Mouse (Mus musculus) liver, embryonic 14.5 days (tissue): ENCODE data around the gene Crisp2. TPM values are rescaled to one million over a fixed set of nuclear protein-coding genes. Genes with fewer than 3 reads are reported as not detected.

Source experiments
- ATAC-seq: fragments of 200-750 bp; cut with Nextera tagmentation; 2 replicates; pipeline ENCODE4 v1.8.0; 2017; ENCODE audit warnings: moderate number of reproducible peaks, mild to moderate bottlenecking, moderate library complexity; ENCODE audit not compliant: insufficient read depth
- DNase-seq, 3 experiments: peaks; one replicate each; pipeline ENCODE4 v3.0.0-alpha.2; 2012 to 2013; ENCODE audit warnings: low read depth in 3 of 3, low spot score in 3 of 3
- H3K27ac ChIP-seq: fragments of 300-500 bp; sonication (generic); 2 replicates; pipeline ENCODE4 v1.5.1; 2014; ENCODE audit warnings: moderate library complexity, mild to moderate bottlenecking, control low read depth, inconsistent platforms
- H3K27me3 ChIP-seq: fragments of 300-500 bp; sonication (generic); 2 replicates; pipeline ENCODE4 v1.6.1; 2014; ENCODE audit warnings: mild to moderate bottlenecking, low read length, moderate library complexity; ENCODE audit not compliant: control insufficient read depth, insufficient read depth
- H3K36me3 ChIP-seq: fragments of 300-500 bp; sonication (generic); replicated peaks from 2 replicates; pipeline ENCODE4 v1.6.1; 2014; ENCODE audit warnings: low read depth; ENCODE audit not compliant: control insufficient read depth, insufficient read depth
- H3K4me1 ChIP-seq, 2 experiments: fragments of 200-500 bp in 1 of 2; fragments of 300-500 bp in 1 of 2; sonication (generic) in 1 of 2; replicated peaks; 2 replicates each; pipeline ENCODE4 v1.6.1; 2012 to 2014; ENCODE audit warnings: antibody characterized with exemption in 1 of 2, inconsistent platforms in 1 of 2, low read length in 1 of 2; ENCODE audit not compliant: control insufficient read depth in 2 of 2, insufficient read depth in 2 of 2
- H3K4me2 ChIP-seq: fragments of 300-500 bp; sonication (generic); 2 replicates; pipeline ENCODE4 v1.6.1; 2014; ENCODE audit warnings: low read depth, mild to moderate bottlenecking, control low read depth, moderate library complexity
- H3K4me3 ChIP-seq, 2 experiments: fragments of 200-500 bp in 1 of 2; fragments of 300-500 bp in 1 of 2; sonication (generic) in 1 of 2; 2 replicates each; pipeline ENCODE4 v1.5.1; 2012 to 2014; ENCODE audit warnings: low read depth in 2 of 2, low read length in 2 of 2, mild to moderate bottlenecking in 2 of 2, control low read depth in 1 of 2, inconsistent platforms in 1 of 2, moderate library complexity in 1 of 2; ENCODE audit not compliant: insufficient read depth in 1 of 2
- H3K9ac ChIP-seq: fragments of 300-500 bp; sonication (generic); replicated peaks from 2 replicates; pipeline ENCODE4 v1.6.1; 2014; ENCODE audit warnings: mild to moderate bottlenecking, control low read depth, moderate library complexity
- H3K9me3 ChIP-seq: fragments of 300-500 bp; sonication (generic); 2 replicates; pipeline ENCODE4 v1.6.1; 2016; ENCODE audit warnings: low read length, mixed read lengths; ENCODE audit not compliant: control insufficient read depth
- CTCF ChIP-seq: IDR thresholded peaks from 2 replicates; pipeline ENCODE4 v1.5.1; 2016; ENCODE audit warnings: antibody characterized with exemption, low read depth, control low read depth
- EP300 ChIP-seq: IDR thresholded peaks from 2 replicates; pipeline ENCODE4 v1.6.1; 2016; ENCODE audit warnings: antibody characterized with exemption, low read depth
- WGBS: fragments of 180-500 bp; shearing (Covaris S2); extraction: QIAGEN DNeasy Blood & Tissue Kit; methylation state at CpG from one replicate; pipeline ENCODE4 v1.1.7; 2014; ENCODE audit not compliant: insufficient replicate concordance; 5-methylcytosine and 5-hydroxymethylcytosine counted together
- polyA plus RNA-seq, 2 experiments: library from polyadenylated mRNA; depleted of rRNA in 1 of 2; stranded (reverse) in 1 of 2; unstranded in 1 of 2; fragments of >200 nt; fragmentation: Nextera tagmentation in 1 of 2; extraction: Ambion mirVana in 1 of 2; gene quantifications; 2 replicates each; pipeline versions ENCODE4 v1.2.1 to v1.2.3; 2012 to 2014

Crisp2 gene
- polyA plus RNA-seq (2012; rRNA removed) (0.11 and 0.22 TPM in 2 replicates), polyA plus RNA-seq (2014; fragmentation: Nextera tagmentation; extraction: Ambion mirVana) (0.29 and 0.43 TPM in 2 replicates)

GRCm38 (mm10) chr17:40806953-40807572 lies at the start of gene Crisp2:
Gene Crisp2, minus strand, starts transcription at chr17:40807003.
- H3K27me3 ChIP-seq, result no peaks in the 10 kb centered on the region
- peak within 1 kb of the TSS; percentile 69 for H3K9ac ChIP-seq
- peaks cover 37% of the 10 kb centered on the region in 2 experiments for H3K4me1 ChIP-seq
- DNase-seq (peak in 2 of 3 experiments; percentile 57 to 64), ATAC-seq (peak; percentile 64)
- no peaks in the 10 kb centered on the region for H3K36me3 ChIP-seq
- WGBS, result 3% methylated on average over 2 of the region's 2 CpGs
- peak within 1 kb of the TSS; percentile 41 to 44 for H3K4me3 ChIP-seq
- H3K9me3 ChIP-seq, result no peaks in the 10 kb centered on the region
- TF ChIP-seq CTCF, result no peak
- no peak for TF ChIP-seq EP300
- peak within 1 kb of the TSS; percentile 97 for H3K27ac ChIP-seq
- peak within 1 kb of the TSS; percentile 83 for H3K4me2 ChIP-seq

DNA sequence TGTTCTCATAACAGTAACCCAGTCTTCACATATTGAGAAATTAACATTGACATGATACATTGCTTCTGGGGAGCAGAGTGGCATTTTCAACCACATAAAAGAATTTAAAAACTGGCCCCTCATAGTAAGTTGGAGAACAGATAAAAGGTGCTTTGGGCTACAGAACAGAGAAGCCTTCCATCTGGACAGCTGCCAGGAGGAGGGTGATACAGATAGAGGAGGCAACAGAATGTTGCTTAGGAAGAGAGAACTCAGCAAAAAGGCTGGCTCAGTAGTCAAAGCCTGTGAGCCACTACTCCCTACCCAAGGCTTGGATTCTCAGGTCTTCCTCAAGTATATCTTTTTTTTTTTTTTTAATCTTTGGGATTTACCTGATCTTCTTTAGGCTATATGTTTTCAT lies 48.3 kb upstream of the Crisp2 start:
- no peaks in the 10 kb centered on the region for H3K9me3 ChIP-seq
- no peak overlapping the region for H3K27ac ChIP-seq
- no peak for TF ChIP-seq EP300
- TF ChIP-seq CTCF, result no peak
- H3K9ac ChIP-seq, result no peak overlapping the region
- no peaks in the 10 kb centered on the region for H3K4me1 ChIP-seq
- DNase-seq (no peak), ATAC-seq (no peak)
- no peaks in the 10 kb centered on the region for H3K36me3 ChIP-seq
- no peak overlapping the region for H3K4me3 ChIP-seq
- H3K4me2 ChIP-seq, result no peak overlapping the region
- H3K27me3 ChIP-seq, result no peaks in the 10 kb centered on the region

- H3K27ac ChIP-seq, result no peak overlapping the region
- H3K9me3 ChIP-seq, result no peaks in the 10 kb centered on the region
- no peaks in the 10 kb centered on the region for H3K27me3 ChIP-seq
- H3K4me1 ChIP-seq, result no peaks in the 10 kb centered on the region
- H3K4me3 ChIP-seq, result no peak overlapping the region
- H3K4me2 ChIP-seq, result no peak overlapping the region
- no peak for DNase-seq
- no peak for TF ChIP-seq EP300
- TF ChIP-seq CTCF, result peak; percentile 47
- H3K9ac ChIP-seq, result no peak overlapping the region
- no peak for ATAC-seq
- H3K36me3 ChIP-seq, result peaks cover 71% of the 10 kb centered on the region
These were observed 30.5 kb upstream of the Crisp2 start for GRCm38 (mm10) chr17:40837308-40837707.

DNA sequence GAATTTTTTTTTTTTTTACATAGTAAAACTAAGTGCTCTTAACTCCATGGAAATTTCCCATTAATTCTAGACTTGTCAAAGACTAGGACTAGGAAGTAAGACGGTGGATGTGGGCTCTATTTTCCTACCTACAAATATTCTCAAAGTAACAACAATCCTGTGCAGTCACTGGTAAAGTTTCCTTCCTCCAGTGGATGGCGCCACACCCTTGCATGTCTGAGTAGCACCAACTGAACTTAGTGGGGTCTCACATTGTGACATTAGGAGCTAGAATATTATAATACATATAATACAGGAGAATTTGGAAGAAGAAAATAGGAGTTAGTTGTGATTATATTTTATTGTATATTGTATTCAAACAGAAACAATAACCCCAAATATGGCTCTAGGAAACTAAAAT lies 25.1 kb upstream of the Crisp2 start:
- Histone ChIP-seq H3K9ac (no peak overlapping the region), H3K27me3 (no peaks in the 10 kb centered on the region), H3K27ac (no peak overlapping the region), H3K4me2 (no peak overlapping the region), H3K9me3 (no peaks in the 10 kb centered on the region), H3K4me3 (no peak overlapping the region), H3K4me1 (no peaks in the 10 kb centered on the region), H3K36me3 (peaks cover 89% of the 10 kb centered on the region)
- DNase-seq (no peak), ATAC-seq (no peak)
- TF ChIP-seq CTCF, result peak; percentile 20; the same call in 1 of the 2 replicates
- no peak for TF ChIP-seq EP300
- 40% methylated on average over 2 of the region's 2 CpGs for WGBS

DNA sequence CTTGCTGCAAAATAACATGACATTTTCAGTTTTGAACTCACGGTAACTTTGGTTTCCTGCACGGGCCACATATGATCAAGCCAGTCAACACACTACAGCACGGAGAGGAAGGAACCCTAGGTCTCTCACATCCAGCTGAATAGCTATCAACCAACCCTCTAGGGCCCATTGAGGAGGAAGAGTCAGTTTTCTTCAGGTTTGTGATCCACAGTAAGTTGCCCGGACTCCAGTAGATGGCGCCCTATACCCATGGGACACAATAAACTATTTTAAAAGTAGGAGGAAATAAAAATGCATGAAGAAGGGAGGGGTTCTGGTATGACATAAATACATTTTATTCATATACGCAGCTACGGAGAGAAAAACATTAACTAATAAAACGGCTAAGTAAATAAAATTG lies 17.7 kb upstream of the Crisp2 start:
- Histone ChIP-seq H3K36me3 (peaks cover 59% of the 10 kb centered on the region), H3K4me2 (no peak overlapping the region), H3K9ac (no peak overlapping the region), H3K9me3 (no peaks in the 10 kb centered on the region), H3K27me3 (no peaks in the 10 kb centered on the region), H3K4me1 (peaks cover 5 to 12% of the 10 kb centered on the region in 2 experiments; a peak in 3 of 4 replicates), H3K4me3 (no peak overlapping the region), H3K27ac (no peak overlapping the region)
- TF ChIP-seq EP300 (no peak), CTCF (peak; percentile 68)
- 44% methylated on average over 8 of the region's 8 CpGs for WGBS
- ATAC-seq (no peak), DNase-seq (no peak)
